Mouse (Mus musculus) adrenal gland, adult (tissue): Measurements from ENCODE around the gene Ppp1r3c.

Experiments used
- DNase-seq, 2 experiments: peaks; one replicate each; pipeline ENCODE4 v3.0.0; 2022 to 2023; ENCODE audit warnings: low spot score in 1 of 2; ENCODE audit not compliant: inconsistent age in 2 of 2

Ppp1r3c gene

DNA sequence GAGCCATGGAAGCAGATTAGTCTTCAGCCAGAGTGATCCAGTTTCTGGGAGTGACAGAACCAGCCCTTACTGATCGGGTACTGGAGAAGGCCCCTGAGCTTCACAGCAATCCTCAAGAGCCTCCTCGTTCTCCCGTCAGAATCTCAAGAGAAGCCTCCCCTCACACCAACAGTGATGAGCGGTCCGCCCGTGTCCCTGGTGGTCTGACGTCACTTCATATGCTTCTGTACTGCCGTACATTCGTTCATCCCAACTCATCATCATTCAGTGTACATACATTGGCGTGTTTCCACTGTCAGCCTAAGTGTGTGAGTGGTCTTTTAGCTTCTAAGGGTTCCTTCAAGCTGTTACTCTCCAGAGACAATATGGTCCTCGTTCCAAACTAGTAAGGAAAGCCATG is 50.4 kb downstream of the Ppp1r3c start:
- DNase-seq = peak in 1 of 2 experiments; percentile 43

DNA sequence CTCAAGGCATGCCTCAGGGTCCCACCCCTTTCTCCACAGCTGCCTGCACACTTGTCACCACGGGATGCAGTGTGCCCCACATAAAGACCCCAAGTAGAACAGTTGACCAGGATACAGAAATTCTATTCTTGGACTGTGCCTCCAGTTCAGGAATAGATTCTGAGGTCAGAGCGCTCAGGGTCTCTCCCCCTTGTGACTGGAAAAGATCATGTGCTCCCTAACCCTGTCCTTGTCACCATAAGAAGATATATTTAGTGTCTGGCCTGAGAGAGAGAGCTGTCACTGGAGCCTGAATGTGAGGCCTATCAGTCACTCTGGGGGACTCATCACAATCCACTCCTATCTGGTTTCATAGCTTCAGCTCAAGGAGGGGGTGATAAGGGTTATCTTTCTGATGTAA is 53.9 kb downstream of the Ppp1r3c start:
- DNase-seq = no peak
